Mouse (Mus musculus) heart, adult 11 months (tissue): ENCODE data around the gene Vmn1r76.

Experiments used
- DNase-seq: peaks from one replicate; pipeline ENCODE4 v3.0.0; 2022

The Vmn1r76 gene

DNA sequence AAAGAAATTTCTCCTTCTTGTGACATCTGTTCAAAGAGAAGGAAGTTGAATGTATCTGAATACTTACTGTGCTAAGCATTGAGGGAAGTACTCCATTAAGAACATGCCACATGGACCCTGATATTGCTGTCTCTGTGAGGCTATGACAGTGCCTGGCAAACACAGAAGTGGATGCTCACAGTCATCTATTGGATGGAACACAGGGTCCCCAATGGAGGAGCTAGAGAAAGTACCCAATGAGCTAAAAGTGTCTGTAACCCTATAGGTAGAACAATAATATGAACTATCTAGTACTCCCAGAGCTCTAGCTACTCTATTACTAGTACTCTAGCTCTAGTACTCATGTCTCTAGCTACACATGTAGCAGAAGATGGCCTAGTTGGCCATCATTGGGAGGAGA lies at the start of gene Vmn1r76:
Vmn1r76 (minus strand) TSS at position 101 of the 400 bp plus-strand sequence.
- no peak for DNase-seq

DNA sequence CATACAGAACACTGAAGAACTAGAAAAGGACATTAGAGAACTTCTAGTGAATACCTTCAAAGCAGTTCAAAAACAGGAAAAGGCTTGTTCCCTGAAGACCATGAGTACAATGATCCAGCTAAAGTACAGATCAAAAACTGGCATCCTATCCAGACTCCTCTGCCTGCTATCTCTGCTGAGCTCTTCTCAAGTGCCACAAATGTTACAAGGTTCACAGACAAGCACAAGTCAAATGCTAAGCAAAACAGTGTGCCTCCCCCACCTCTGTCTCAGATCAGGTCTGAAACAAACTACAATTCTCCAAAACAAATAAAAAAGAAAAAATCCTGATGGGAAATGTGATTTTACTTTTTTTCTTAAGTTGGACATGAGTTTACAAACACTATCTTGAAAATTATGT lies 34.6 kb upstream of the Vmn1r76 start:
- peak; percentile 53 for DNase-seq

DNA sequence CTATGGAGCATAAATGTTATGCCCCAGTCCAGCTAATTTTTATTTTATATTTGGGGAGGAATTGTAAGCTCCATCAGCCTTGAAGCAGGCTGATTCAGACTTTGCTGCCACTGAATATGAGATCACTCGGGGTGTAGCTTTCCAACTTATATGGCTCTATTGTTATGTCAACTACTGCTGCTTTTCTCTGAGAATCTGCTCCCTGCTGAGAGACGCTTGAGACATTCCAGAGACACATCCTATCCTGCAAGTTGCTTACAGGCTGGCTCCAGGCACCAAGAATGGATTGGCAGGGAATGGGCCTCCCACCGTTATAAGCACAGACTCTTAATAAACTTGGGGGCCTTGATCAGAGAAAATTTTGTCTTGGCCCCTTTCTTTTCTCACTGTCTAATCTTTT lies 10.0 kb upstream of the Vmn1r76 start:
- no peak for DNase-seq

DNA sequence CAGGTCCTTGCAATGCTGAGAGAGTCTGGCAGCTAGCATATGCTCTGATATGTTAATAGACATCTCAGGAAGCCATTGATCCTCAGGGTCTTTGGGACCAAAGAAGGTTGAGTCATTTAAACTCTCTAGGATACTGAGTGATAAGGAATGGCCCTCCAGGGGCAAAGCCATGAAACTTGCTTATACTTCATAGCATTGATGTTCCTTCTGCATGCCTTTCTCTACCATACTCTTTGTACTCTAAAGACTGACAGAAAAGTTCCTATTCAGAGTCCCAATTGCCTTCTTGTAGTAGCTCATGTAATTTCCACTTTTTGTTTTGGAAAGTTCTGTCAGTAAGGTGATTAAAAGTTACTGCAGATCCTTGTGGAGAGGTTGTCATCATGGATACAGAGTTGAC lies 63.7 kb downstream of the Vmn1r76 start, which contains the start of gene Vmn1r75:
Vmn1r75 (plus strand) TSS at position 301 of the 400 bp plus-strand sequence.
- DNase-seq = no peak
